Mouse (Mus musculus) retina, adult 2 months (tissue): ENCODE data around the gene Rcc1l.

Source experiments
- DNase-seq: peaks from one replicate; pipeline ENCODE4 v3.0.0-alpha.2; 2012; ENCODE audit warnings: low read depth, low spot score

Gene Rcc1l

DNA sequence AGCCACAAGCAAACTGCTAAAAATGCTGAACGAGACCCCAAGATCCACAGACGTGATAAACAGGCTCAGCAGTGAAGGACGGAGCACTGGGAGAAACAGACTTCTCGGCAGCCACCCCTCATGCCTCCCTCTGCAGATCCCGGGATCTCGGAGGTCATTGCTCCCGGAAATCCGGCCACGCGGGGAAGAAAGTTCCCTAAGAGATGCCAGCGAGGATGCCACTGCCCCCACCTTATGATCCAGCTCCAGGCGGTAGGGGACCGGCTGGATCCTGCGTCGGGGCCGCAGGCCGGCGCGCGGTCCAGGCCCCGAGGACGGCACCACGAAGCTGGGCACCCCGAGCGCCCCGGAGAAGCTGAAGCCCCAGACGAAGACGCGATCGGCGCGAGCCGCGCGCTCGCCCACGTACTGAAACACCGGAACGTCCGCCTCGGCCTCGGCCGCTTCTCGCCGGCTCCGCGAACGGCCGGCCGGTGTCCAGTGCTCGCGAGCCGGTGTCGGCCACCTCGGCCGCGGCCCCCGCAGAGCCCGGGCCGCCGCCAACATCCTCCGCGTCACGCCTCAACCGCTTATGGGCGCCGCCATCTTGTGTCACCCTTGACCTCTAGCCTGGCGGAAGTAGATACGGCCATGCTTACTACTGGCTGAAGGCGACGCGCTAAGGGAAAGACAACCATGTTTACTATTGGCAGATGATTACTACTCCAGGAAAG, at the start of gene Rcc1l:
Rcc1l (minus strand) TSS at position 606 of the 713 bp plus-strand sequence.
- DNase-seq: peak; percentile 81

GRCm38 (mm10) chr5:134225110-134225901, 48.7 kb upstream of the Rcc1l start:
- DNase-seq: no peak

GRCm38 (mm10) chr5:134221708-134222150, 45.2 kb upstream of the Rcc1l start:
- DNase-seq: no peak

DNA sequence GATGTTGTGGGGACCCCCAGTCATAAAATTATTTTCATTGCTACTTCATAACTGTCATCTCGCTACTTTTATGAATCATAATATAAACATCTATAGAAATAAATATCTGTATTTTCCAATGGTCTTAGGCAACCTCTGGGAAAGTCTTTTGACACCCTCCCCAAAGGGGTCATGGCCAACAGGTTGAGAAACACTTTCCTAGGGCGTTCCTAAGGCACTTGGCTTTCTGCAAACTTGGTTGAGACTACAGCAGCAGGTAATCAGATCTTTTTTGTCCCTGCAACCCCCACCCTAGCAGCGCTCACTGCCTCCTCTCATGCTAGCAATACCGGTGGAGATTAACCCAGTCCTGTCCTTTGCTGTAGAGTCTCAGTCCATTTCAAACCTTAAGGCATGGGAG, 44.7 kb upstream of the Rcc1l start:
- DNase-seq: no peak

GRCm38 (mm10) chr5:134217900-134218299, 41.3 kb upstream of the Rcc1l start:
- DNase-seq: no peak

- no peak for DNase-seq
Measured at GRCm38 (mm10) chr5:134214021-134214806, 37.6 kb upstream of the Rcc1l start.

GRCm38 (mm10) chr5:134209931-134210554, 33.5 kb upstream of the Rcc1l start:
- no peak for DNase-seq

DNA sequence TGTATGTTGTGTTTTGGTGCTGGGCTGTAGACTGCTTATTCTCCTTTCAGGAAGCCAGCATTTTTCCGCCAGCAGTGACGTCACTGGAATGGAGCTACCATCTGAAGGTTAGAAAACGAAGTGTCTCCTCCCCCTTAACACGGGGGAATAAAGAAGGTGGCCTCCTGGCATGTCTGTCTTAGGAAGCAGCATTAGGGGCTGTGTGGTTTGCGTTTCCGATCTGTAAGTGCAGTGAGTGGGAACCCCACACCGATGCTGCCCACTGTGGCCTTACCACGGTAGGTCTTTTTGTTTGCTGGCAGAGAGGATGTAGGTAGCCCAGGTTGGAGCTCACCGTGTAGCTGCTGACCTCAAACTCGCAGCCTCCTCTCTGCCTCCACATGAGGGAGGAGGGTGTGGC, 30.1 kb upstream of the Rcc1l start:
- DNase-seq: no peak

DNA sequence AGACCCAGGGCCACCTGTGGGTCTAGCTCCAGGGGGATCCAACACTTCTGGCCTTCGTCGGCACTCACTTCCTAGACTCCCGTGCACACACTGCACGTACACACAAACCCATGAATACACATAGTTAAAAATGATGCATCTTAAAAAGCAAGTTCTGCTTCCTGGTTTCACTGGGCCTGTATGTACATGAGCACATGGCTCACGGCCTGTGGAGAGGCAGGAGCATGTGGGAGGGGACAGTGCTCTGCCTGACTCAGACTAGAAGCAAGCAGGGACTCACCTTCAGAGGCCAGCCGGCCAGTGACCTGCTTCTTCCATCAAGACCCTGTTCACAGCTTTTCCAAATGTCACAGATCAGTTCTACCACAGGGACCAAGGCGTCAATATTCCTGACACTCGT, 17.1 kb upstream of the Rcc1l start:
- DNase-seq: no peak

GRCm38 (mm10) chr5:134188571-134188970, 12.0 kb upstream of the Rcc1l start:
- DNase-seq: no peak

DNA sequence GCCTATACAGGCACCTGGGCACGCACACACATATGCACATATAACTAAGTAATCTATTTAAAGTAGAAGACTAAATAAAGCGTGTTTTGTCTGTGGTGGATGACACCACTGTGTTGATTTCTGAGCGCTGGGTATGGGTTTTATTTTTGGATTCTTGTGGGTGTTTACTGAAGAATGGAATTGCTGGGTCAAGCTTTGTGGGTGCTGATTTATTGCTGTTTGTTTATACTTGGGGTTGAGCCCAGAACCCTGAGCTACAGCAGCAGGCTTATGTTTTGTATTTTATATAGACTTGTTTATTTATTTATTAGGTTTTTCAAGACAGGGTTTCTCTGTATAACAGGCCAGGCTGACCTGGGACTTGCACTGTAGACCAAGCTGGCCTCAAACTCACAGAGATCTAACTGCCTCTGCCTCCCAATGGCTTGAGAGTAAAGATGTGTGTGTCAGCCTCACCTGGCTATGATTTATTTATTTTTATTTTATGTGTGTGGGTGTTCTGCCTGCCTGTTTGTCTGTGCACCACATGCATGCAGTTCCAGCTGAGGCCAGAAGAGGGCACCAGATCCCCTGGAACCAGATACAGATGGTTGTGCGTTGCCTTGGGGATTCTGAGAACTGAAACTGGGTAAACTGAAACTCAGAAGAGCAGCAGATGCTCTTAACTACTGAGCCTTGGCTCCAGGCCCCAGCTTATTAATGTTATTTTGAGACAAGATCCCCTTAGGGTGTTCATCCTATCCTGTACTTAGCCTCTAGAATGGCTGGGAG, 10.6 kb upstream of the Rcc1l start:
- DNase-seq: no peak

DNA sequence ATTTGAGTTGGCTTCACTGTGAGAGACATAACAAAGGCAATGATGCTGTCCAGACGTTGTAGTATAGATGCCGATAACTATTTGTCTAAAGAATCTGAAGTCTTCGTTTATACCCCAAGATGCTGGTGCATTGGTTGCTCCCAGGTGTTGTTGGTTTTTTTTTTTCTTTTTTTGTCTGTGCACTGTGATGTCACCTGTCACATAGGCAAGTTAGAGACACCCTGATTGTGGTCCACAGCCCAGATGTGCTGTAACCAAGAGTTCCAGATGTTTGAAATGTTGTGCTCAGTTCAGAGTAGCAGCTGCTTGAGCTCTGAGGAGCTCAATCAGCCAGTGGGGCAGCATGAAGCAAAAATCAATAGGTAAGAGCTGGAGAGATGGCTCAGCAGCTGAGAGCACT, 9.5 kb upstream of the Rcc1l start:
- no peak for DNase-seq

GRCm38 (mm10) chr5:134183880-134184808, 7.6 kb upstream of the Rcc1l start, which contains the start of gene Gtf2ird2:
Gtf2ird2 (plus strand) TSS chr5:134184019.
- DNase-seq: peak; percentile 97

DNA sequence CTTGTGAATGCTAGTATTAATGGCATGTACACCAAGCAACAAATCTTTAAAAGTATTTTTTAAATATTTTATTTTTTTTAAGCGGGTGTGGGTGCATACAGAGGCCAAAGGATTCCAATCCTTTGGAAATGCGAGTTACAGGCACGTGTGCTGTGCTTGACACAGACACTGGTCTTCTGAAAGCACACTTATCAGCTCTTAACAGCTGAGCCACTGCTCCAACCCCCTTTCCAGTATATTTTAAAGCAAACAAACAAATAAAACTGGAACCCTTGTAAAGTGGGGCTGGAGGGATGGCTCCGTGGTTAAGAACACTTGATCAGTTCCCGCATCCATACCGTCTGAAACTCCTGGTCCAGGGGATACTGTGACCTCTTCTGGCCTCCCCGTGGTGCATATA, 6.6 kb upstream of the Rcc1l start:
- DNase-seq: no peak

- no peak for DNase-seq
Measured at GRCm38 (mm10) chr5:134182735-134183134, 6.2 kb upstream of the Rcc1l start.

- no peak for DNase-seq
Measured at GRCm38 (mm10) chr5:134182172-134182571, 5.6 kb upstream of the Rcc1l start.

- peak; percentile 55 for DNase-seq
Measured at GRCm38 (mm10) chr5:134179871-134180270, 3.3 kb upstream of the Rcc1l start.

- no peak for DNase-seq
Measured at GRCm38 (mm10) chr5:134178536-134178935, 2.0 kb upstream of the Rcc1l start.

- no peak for DNase-seq
Measured at GRCm38 (mm10) chr5:134175696-134176095, 878 bp downstream of the Rcc1l start.

- no peak for DNase-seq
Measured at GRCm38 (mm10) chr5:134173206-134173605, 3.4 kb downstream of the Rcc1l start.
